Mouse (Mus musculus): ENCODE results near the gene Ddx19a. TPM values are rescaled to one million over a fixed set of nuclear protein-coding genes. Genes with fewer than 3 reads are reported as not detected.
"Not testable (repeated sequence)": the region's sequence is repeated elsewhere in the genome, so short reads cannot be mapped to it uniquely, and the experiment has no call there.

The Ddx19a gene
- polyA plus RNA-seq, 1 experiment from 2014 or later: 14.5 TPM

DNA sequence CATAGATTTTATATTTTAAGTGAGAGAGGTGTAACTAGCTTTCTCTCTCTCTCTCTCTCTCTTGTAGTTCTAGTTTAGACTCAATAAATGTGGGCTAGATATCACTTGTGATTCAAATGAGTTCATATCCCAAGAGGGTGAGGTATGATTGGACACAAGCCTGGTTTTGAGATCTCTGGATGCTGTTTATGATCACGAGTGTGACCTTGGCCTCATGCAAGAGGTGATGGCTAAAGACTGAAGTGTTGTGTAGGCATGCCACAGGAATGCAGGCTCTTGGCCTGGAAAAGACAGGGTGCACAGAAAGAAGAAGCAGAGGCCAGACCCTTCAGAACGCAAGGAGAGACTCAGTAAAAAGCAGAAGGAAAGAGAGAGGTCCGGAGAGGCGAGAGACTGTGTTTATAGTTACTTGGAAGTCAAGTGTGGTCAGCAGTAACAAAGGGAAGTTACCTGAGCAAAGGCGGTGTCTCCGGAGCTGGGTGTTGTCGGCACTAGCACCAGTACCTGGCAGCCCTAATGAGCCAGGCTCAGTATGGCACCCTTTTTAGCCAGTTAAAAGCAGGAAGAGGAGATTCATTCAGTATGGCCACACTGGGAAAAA, 53.2 kb downstream of the Ddx19a start:
- Histone ChIP-seq H3K27ac (no peak overlapping the region), H3K9ac (no peak overlapping the region), H3K9me3 (replicated peaks) (no peaks in the 10 kb centered on the region), H3K27me3 (no peaks in the 10 kb centered on the region), H3K36me3 (no peaks in the 10 kb centered on the region), H3K4me3 (replicated peaks) (no peak overlapping the region), H3K4me1 (peaks cover 37% of the 10 kb centered on the region), H3K4me2 (no peak overlapping the region)
- ATAC-seq (replicated peaks; ENCODE audit: low FRiP score): no peak
- WGBS: 83% methylated on average over 7 of the region's 7 CpGs

DNA sequence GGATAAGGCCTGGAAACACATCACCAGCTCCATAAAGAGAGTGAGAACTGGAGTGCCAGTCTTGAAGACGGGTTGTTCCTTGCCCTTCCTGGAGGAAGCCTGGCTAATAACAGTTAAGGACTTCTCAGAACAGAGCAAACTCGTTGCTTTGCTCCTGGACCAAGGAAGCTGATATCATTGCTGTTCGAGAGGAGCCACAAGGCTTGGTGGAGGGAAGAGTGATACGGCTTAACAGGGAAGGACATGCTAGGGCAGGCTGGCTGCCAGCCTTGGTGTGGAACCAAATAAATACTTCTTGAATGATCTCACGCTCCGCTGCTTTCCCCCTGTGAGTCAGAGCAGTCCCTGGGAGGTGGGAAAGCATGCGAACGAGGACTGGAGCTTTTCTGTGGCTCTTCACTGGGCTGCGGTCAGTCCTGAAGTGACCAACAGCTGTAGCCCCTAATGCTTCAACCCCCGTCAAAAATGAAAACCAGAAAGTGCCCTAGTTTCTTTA, 56.1 kb downstream of the Ddx19a start:
- WGBS: 33% methylated on average over 10 of the region's 10 CpGs
- ATAC-seq (replicated peaks; ENCODE audit: low FRiP score): peak; percentile 80
- Histone ChIP-seq H3K4me1 (peaks cover 36% of the 10 kb centered on the region), H3K4me3 (replicated peaks) (no peak overlapping the region), H3K36me3 (no peaks in the 10 kb centered on the region), H3K4me2 (0 out of 2 replicates have a peak overlapping the region, but pooled peaks have one; percentile 5), H3K27ac (peak overlapping the region; percentile 73), H3K9me3 (replicated peaks) (no peaks in the 10 kb centered on the region), H3K9ac (no peak overlapping the region), H3K27me3 (no peaks in the 10 kb centered on the region)

- H3K4me2 ChIP-seq: 0 out of 2 replicates have a peak overlapping the region, but pooled peaks have one; percentile 5
Observed at GRCm38 (mm10) chr8:110940682-110941452, 56.7 kb downstream of the Ddx19a start.

DNA sequence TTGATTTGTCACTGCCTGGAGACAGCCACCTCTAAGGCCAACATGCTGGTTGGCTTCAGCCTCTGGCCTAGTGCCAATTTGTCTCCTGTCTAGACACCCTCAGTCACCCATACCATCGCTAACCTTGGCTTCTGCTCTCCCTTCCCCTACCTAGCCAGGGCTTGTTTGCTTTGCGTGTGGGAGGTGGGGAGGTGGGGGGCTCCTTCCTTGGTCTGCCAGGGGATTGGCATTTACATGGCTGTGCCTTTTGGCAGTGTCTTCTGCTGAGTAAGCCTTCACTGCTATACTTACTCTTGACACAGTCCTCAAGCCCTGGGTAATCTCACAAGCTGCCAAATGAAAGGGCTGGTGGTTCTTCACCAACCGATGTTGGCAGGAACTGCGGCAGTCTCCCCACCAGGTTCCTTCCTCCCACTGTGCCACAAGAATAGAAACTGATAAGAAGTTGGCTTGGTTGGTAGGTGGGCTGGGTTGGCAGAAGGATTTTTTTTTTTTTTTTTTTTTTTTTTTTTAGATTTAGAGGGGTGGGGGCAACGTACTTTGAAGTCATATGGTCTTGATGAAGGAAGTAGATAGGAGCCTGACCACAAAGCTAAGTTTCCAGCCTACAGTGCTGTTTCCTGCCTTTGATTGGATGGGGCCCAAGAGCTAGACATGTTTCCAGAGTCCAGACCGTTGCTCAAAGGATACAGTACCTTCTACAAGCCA, 58.6 kb downstream of the Ddx19a start:
- Histone ChIP-seq H3K4me1 (peaks cover 33% of the 10 kb centered on the region), H3K9ac (no peak overlapping the region), H3K27ac (peak overlapping the region; percentile 62), H3K27me3 (no peaks in the 10 kb centered on the region), H3K9me3 (replicated peaks) (no peaks in the 10 kb centered on the region), H3K4me3 (replicated peaks) (no peak overlapping the region), H3K36me3 (no peaks in the 10 kb centered on the region), H3K4me2 (0 out of 2 replicates have a peak overlapping the region, but pooled peaks have one; percentile 12)
- ATAC-seq (replicated peaks; ENCODE audit: low FRiP score): peak; percentile 49; the same call in 1 of the 2 replicates
- WGBS: 48% methylated on average over 6 of the region's 6 CpGs

More at GRCm38 (mm10) chr8:110940682-110941452, 56.7 kb downstream of the Ddx19a start:
- no peaks in the 10 kb centered on the region for H3K9me3 ChIP-seq (replicated peaks)
- no peaks in the 10 kb centered on the region for H3K27me3 ChIP-seq
- peaks cover 35% of the 10 kb centered on the region for H3K4me1 ChIP-seq
- H3K9ac ChIP-seq: no peak overlapping the region
- WGBS: 71% methylated on average over 15 of the region's 15 CpGs
- no peak overlapping the region for H3K4me3 ChIP-seq (replicated peaks)
- no peaks in the 10 kb centered on the region for H3K36me3 ChIP-seq
- H3K27ac ChIP-seq: peak overlapping the region; percentile 73
- 0 out of 2 replicates have a peak, but pooled peaks have one; percentile 22 for ATAC-seq (replicated peaks; ENCODE audit: low FRiP score)

- WGBS: 93% methylated on average over 12 of the region's 12 CpGs
- Histone ChIP-seq H3K4me2 (no peak overlapping the region), H3K27ac (no peak overlapping the region), H3K9ac (no peak overlapping the region), H3K9me3 (replicated peaks) (no peaks in the 10 kb centered on the region), H3K4me3 (replicated peaks) (no peak overlapping the region), H3K27me3 (no peaks in the 10 kb centered on the region), H3K36me3 (no peaks in the 10 kb centered on the region), H3K4me1 (peaks cover 27% of the 10 kb centered on the region)
- ATAC-seq (replicated peaks; ENCODE audit: low FRiP score): no peak
Observed at GRCm38 (mm10) chr8:110936217-110936616, 61.4 kb downstream of the Ddx19a start.

DNA sequence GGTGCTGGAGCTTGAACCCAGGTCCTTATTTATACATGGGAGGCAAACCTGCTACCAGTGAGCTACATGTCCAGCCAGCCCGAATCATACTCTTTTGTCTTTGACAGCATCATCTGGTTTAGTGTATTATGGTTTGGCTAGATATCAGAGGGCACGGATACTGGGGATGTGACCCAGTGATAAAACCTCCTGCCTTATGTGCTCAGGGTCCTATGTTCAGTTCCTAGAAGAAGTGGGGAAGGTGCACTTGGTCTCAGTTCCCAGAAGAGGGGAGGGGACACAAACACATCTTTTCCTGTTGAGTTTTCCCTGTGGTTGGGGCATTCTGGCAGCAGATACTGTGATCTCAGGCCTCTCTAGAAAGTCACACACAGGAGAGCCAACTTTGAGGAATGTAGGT, 64.3 kb downstream of the Ddx19a start:
- 0 out of 2 replicates have a peak, but pooled peaks cover 4% of the 10 kb centered on the region for H3K36me3 ChIP-seq
- ATAC-seq (replicated peaks; ENCODE audit: low FRiP score): no peak
- H3K4me1 ChIP-seq: peaks cover 19% of the 10 kb centered on the region
- no peak overlapping the region for H3K4me3 ChIP-seq (replicated peaks)
- H3K9ac ChIP-seq: no peak overlapping the region
- H3K4me2 ChIP-seq: no peak overlapping the region
- H3K9me3 ChIP-seq (replicated peaks): no peaks in the 10 kb centered on the region
- no peak overlapping the region for H3K27ac ChIP-seq
- WGBS: 88% methylated on average over 2 of the region's 2 CpGs
- H3K27me3 ChIP-seq: no peaks in the 10 kb centered on the region

GRCm38 (mm10) chr8:110932444-110932843, 65.2 kb downstream of the Ddx19a start:
- Histone ChIP-seq H3K27ac (no peak overlapping the region), H3K4me1 (peaks cover 21% of the 10 kb centered on the region), H3K4me3 (replicated peaks) (no peak overlapping the region), H3K4me2 (no peak overlapping the region), H3K27me3 (no peaks in the 10 kb centered on the region), H3K9ac (no peak overlapping the region), H3K9me3 (replicated peaks) (no peaks in the 10 kb centered on the region), H3K36me3 (0 out of 2 replicates have a peak, but pooled peaks cover 4% of the 10 kb centered on the region)
- 88% methylated on average over 3 of the region's 3 CpGs for WGBS
- ATAC-seq (replicated peaks; ENCODE audit: low FRiP score): no peak

- WGBS: 54% methylated on average over 12 of the region's 12 CpGs
- ATAC-seq (replicated peaks; ENCODE audit: low FRiP score): peak; percentile 63
- Histone ChIP-seq H3K27me3 (no peaks in the 10 kb centered on the region), H3K4me1 (peaks cover 29% of the 10 kb centered on the region), H3K4me2 (no peak overlapping the region), H3K27ac (peak overlapping the region; percentile 59), H3K9me3 (replicated peaks) (no peaks in the 10 kb centered on the region), H3K36me3 (0 out of 2 replicates have a peak, but pooled peaks cover 4% of the 10 kb centered on the region), H3K4me3 (replicated peaks) (no peak overlapping the region), H3K9ac (no peak overlapping the region)
Observed at GRCm38 (mm10) chr8:110931176-110931939, 66.2 kb downstream of the Ddx19a start.

- H3K4me1 ChIP-seq: peaks cover 36% of the 10 kb centered on the region
- H3K36me3 ChIP-seq; H3K27me3 ChIP-seq; H3K27ac ChIP-seq; H3K9ac ChIP-seq; ATAC-seq (replicated peaks; ENCODE audit: low FRiP score); H3K9me3 ChIP-seq (replicated peaks); H3K4me3 ChIP-seq (replicated peaks); H3K4me2 ChIP-seq: not testable (repeated sequence)
- 87% methylated on average over 8 of the region's 8 CpGs for WGBS
Observed at GRCm38 (mm10) chr8:110929672-110930071, 67.9 kb downstream of the Ddx19a start.

- H3K9ac ChIP-seq: no peak overlapping the region
- H3K4me3 ChIP-seq (replicated peaks): no peak overlapping the region
- WGBS: 73% methylated on average over 5 of the region's 5 CpGs
- H3K4me2 ChIP-seq: no peak overlapping the region
- H3K27me3 ChIP-seq: no peaks in the 10 kb centered on the region
- no peak for ATAC-seq (replicated peaks; ENCODE audit: low FRiP score)
- no peaks in the 10 kb centered on the region for H3K9me3 ChIP-seq (replicated peaks)
- H3K36me3 ChIP-seq: peaks cover 4% of the 10 kb centered on the region; the same call in 1 of the 2 replicates
- H3K27ac ChIP-seq: no peak overlapping the region
- H3K4me1 ChIP-seq: peaks cover 36% of the 10 kb centered on the region
Observed at GRCm38 (mm10) chr8:110929066-110929465, 68.5 kb downstream of the Ddx19a start.

- 73% methylated on average over 7 of the region's 7 CpGs for WGBS
- Histone ChIP-seq H3K27me3 (no peaks in the 10 kb centered on the region), H3K9me3 (replicated peaks) (no peaks in the 10 kb centered on the region), H3K4me1 (peaks cover 36% of the 10 kb centered on the region), H3K36me3 (peaks cover 4% of the 10 kb centered on the region; the same call in 1 of the 2 replicates), H3K9ac (no peak overlapping the region), H3K4me2 (no peak overlapping the region), H3K27ac (no peak overlapping the region), H3K4me3 (replicated peaks) (no peak overlapping the region)
- no peak for ATAC-seq (replicated peaks; ENCODE audit: low FRiP score)
Observed at GRCm38 (mm10) chr8:110928435-110928834, 69.2 kb downstream of the Ddx19a start.
